Mouse (Mus musculus) kidney, embryonic 14.5 days (tissue): ENCODE data around the gene Erp44. TPM values are rescaled to one million over a fixed set of nuclear protein-coding genes. Genes with fewer than 3 reads are reported as not detected.

ENCODE experiments used
- ATAC-seq: fragments of 200-750 bp; cut with Nextera tagmentation; 2 replicates; pipeline ENCODE4 v1.8.0; 2017; ENCODE audit warnings: moderate number of reproducible peaks, mild to moderate bottlenecking, moderate TSS enrichment, moderate library complexity; ENCODE audit not compliant: low FRiP score, low TSS enrichment
- H3K27ac ChIP-seq: fragments of 300-500 bp; sonication (generic); 2 replicates; pipeline ENCODE4 v1.5.1; 2014; ENCODE audit warnings: low read depth, mild to moderate bottlenecking, low read length, moderate library complexity, mixed read lengths
- H3K27me3 ChIP-seq: fragments of 300-500 bp; sonication (generic); 2 replicates; pipeline ENCODE4 v1.6.1; 2014; ENCODE audit warnings: mild to moderate bottlenecking, low read length; ENCODE audit not compliant: control insufficient read depth, insufficient read depth
- H3K36me3 ChIP-seq: fragments of 300-500 bp; sonication (generic); 2 replicates; pipeline ENCODE4 v1.6.1; 2014; ENCODE audit warnings: low read length, mixed read lengths; ENCODE audit not compliant: control insufficient read depth, insufficient read depth
- H3K4me1 ChIP-seq: fragments of 300-500 bp; sonication (generic); 2 replicates; pipeline ENCODE4 v1.6.1; 2014; ENCODE audit warnings: low read length, mixed read lengths; ENCODE audit not compliant: control insufficient read depth, insufficient read depth
- H3K4me2 ChIP-seq: fragments of 300-500 bp; sonication (generic); replicated peaks from 2 replicates; pipeline ENCODE4 v1.6.1; 2014; ENCODE audit warnings: low read depth, mild to moderate bottlenecking, low read length
- H3K4me3 ChIP-seq: fragments of 300-500 bp; sonication (generic); 2 replicates; pipeline ENCODE4 v1.5.1; 2014; ENCODE audit warnings: mild to moderate bottlenecking, low read length
- H3K9ac ChIP-seq: fragments of 300-500 bp; sonication (generic); 2 replicates; pipeline ENCODE4 v1.6.1; 2014; ENCODE audit warnings: low read depth, mild to moderate bottlenecking, low read length, moderate library complexity
- H3K9me3 ChIP-seq: fragments of 300-500 bp; sonication (generic); 2 replicates; pipeline ENCODE4 v1.6.1; 2016; ENCODE audit warnings: low read length; ENCODE audit not compliant: control insufficient read depth
- WGBS: fragments of 180-500 bp; shearing (Covaris S2); extraction: QIAGEN DNeasy Blood & Tissue Kit; methylation state at CpG from one replicate; pipeline ENCODE4 v1.1.7; 2014; 5-methylcytosine and 5-hydroxymethylcytosine counted together
- polyA plus RNA-seq: library from polyadenylated mRNA; unstranded; fragments of >200 nt; fragmentation: Nextera tagmentation; extraction: Ambion mirVana; gene quantifications from 2 replicates; pipeline ENCODE4 v1.2.1, GENCODE M21; 2014

Erp44 gene
- polyA plus RNA-seq, 1 experiment from 2014 or later = 79.4 TPM

- Histone ChIP-seq H3K4me3 (no peak overlapping the region), H3K9me3 (no peaks in the 10 kb centered on the region), H3K27ac (no peak overlapping the region), H3K9ac (no peak overlapping the region), H3K4me2 (no peak overlapping the region), H3K4me1 (no peaks in the 10 kb centered on the region), H3K27me3 (no peaks in the 10 kb centered on the region), H3K36me3 (peaks cover 19% of the 10 kb centered on the region)
- 93% methylated on average over 4 of the region's 4 CpGs for WGBS
- ATAC-seq = no peak
Observed at GRCm38 (mm10) chr4:48203564-48203963, 75.8 kb downstream of the Erp44 start.

- Histone ChIP-seq H3K4me1 (no peaks in the 10 kb centered on the region), H3K9me3 (no peaks in the 10 kb centered on the region), H3K27me3 (no peaks in the 10 kb centered on the region), H3K4me2 (no peak overlapping the region), H3K9ac (no peak overlapping the region), H3K4me3 (no peak overlapping the region), H3K27ac (no peak overlapping the region), H3K36me3 (peaks cover 14% of the 10 kb centered on the region; the same call in 1 of the 2 replicates)
- ATAC-seq = no peak
- 79% methylated on average over 8 of the region's 8 CpGs for WGBS
Observed at GRCm38 (mm10) chr4:48198447-48198846, 80.9 kb downstream of the Erp44 start.

- no peak for ATAC-seq
- H3K4me2 ChIP-seq = no peak overlapping the region
- no peak overlapping the region for H3K9ac ChIP-seq
- H3K4me1 ChIP-seq = no peaks in the 10 kb centered on the region
- no peaks in the 10 kb centered on the region for H3K9me3 ChIP-seq
- 90% methylated on average over 3 of the region's 3 CpGs for WGBS
- no peak overlapping the region for H3K27ac ChIP-seq
- no peaks in the 10 kb centered on the region for H3K27me3 ChIP-seq
- no peak overlapping the region for H3K4me3 ChIP-seq
- peaks cover 10% of the 10 kb centered on the region; the same call in 1 of the 2 replicates for H3K36me3 ChIP-seq
Observed at GRCm38 (mm10) chr4:48197925-48198324, 81.4 kb downstream of the Erp44 start.

DNA sequence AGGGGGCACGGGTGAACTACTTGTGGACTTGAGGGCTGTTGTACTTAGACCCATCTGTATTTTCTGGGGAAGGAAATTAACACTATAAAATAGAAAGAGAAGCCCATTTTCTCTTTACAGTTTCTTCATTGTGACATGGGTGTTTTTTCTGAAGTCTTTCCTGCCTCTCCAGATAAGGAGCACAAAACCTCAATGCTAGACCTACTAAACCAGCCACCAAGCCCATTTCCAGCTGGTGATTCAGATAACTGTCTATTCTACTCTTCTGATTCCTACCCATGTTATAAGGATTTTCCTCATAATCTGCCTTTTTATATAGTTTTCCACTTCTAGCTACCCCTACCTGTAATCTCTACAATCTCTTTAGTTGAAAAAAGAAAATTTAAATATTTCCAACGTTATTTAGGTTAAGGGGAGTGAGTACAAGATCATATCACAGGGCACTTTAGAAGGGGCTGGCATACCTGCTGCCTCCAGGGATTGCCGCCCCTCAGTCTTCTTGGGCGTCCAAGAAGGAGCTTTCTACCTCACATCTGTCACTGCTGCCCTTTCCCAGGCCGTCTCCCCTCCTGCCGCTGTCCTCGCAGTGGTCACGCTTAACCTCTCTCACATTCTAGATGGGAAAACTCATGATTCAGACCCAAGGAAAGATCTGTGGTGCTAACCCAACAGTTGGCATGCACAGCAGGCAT is 97.1 kb downstream of the Erp44 start:
- Histone ChIP-seq H3K4me1 (no peaks in the 10 kb centered on the region), H3K27ac (no peak overlapping the region), H3K9ac (no peak overlapping the region), H3K27me3 (no peaks in the 10 kb centered on the region), H3K9me3 (no peaks in the 10 kb centered on the region), H3K4me3 (no peak overlapping the region), H3K36me3 (peaks cover 8% of the 10 kb centered on the region; the same call in 1 of the 2 replicates), H3K4me2 (no peak overlapping the region)
- ATAC-seq = no peak
- WGBS = 88% methylated on average over 8 of the region's 8 CpGs

DNA sequence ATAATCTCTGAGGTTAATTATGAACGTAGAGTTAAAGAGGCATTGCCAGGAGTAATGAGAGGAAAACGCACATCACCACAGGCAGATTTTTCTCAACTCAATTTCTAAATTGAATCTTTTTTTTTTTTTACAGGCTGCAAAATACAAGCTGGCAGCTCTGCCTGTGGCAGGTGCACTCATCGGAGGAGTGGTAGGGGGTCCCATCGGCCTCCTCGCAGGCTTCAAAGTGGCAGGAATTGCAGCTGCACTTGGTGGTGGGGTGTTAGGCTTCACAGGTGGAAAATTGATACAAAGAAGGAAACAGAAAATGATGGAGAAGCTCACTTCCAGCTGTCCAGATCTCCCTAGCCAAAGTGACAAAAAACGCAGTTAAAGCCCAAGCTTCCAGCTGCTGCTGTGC is 98.0 kb downstream of the Erp44 start:
- H3K27ac ChIP-seq = no peak overlapping the region

DNA sequence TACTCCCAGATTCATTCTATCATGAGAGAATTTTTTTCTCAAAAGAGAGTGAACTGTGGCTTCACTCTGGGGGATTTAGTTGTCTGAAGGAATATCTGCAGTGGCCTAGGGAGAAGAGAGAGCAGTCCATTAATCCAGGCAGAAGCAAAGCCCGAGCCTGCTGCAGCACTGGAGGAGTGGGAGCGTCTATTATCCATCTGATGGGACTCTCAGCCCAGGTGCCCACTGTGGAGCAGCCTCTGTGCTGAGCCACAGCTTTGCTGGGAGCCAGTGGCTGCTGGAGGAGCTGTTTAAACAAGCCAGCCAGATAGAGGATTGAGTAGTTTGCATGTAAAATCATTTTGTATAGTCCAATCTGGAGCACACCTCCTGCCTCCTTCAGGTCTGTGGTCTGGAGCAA is 98.4 kb downstream of the Erp44 start:
- WGBS = 36% methylated on average over 2 of the region's 2 CpGs
- no peak for ATAC-seq
- no peaks in the 10 kb centered on the region for H3K4me1 ChIP-seq
- H3K9ac ChIP-seq = no peak overlapping the region
- H3K4me2 ChIP-seq = no peak overlapping the region
- H3K36me3 ChIP-seq = peaks cover 8% of the 10 kb centered on the region; the same call in 1 of the 2 replicates
- H3K27me3 ChIP-seq = no peaks in the 10 kb centered on the region
- H3K4me3 ChIP-seq = no peak overlapping the region
- no peak overlapping the region for H3K27ac ChIP-seq
- H3K9me3 ChIP-seq = no peaks in the 10 kb centered on the region

More for the DNA sequence above, 98.0 kb downstream of the Erp44 start:
- H3K4me1 ChIP-seq = no peaks in the 10 kb centered on the region
- H3K4me3 ChIP-seq = no peak overlapping the region
- WGBS = 82% methylated on average over 6 of the region's 6 CpGs
- peaks cover 8% of the 10 kb centered on the region; the same call in 1 of the 2 replicates for H3K36me3 ChIP-seq
- no peak for ATAC-seq
- H3K9me3 ChIP-seq = no peaks in the 10 kb centered on the region
- H3K9ac ChIP-seq = no peak overlapping the region
- H3K4me2 ChIP-seq = no peak overlapping the region
- H3K27me3 ChIP-seq = no peaks in the 10 kb centered on the region

DNA sequence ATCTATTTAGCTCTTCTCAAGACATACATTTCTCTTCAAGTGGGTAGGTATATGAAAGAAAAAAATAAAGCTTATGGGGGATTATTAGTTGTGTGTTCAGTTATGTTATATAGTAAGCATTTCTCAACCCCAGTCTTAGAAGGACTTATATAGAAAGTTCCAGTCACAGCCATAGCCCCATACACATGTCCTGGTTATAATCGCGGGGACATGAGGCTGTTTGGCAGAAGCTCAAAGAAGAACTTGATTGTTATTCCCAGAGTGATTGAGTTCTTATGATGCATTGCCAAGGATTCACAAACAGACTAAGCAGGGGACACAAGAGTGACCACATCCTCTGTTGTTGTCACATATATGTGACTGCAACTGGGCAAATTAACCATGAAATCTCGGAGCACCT is 103.7 kb downstream of the Erp44 start:
- Histone ChIP-seq H3K9me3 (no peaks in the 10 kb centered on the region), H3K4me2 (no peak overlapping the region), H3K9ac (no peak overlapping the region), H3K36me3 (no peaks in the 10 kb centered on the region), H3K27me3 (no peaks in the 10 kb centered on the region), H3K4me3 (no peak overlapping the region), H3K27ac (no peak overlapping the region), H3K4me1 (no peaks in the 10 kb centered on the region)
- 94% methylated on average over 3 of the region's 3 CpGs for WGBS
- no peak for ATAC-seq

DNA sequence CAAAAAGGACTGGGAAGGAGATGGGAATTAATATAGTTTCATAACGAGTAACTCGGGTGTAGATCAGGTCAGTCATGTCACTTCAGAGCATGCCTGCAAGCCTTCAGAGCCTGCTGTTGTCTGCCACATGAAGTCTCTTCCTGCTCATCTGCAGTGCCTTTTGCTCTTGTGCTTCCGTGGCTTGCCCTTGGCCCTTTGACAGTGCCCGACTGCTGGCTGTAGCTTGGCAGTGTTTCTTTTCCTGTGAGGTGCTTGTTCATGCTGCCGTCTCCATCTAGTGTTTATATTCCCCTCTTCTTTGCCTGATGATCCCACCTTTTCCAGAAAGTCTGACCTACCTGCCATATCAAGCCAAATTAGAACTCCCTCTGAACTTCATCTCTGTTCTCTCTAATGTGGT is 115.5 kb downstream of the Erp44 start:
- Histone ChIP-seq H3K27ac (no peak overlapping the region), H3K27me3 (no peaks in the 10 kb centered on the region), H3K9me3 (no peaks in the 10 kb centered on the region), H3K4me2 (no peak overlapping the region), H3K9ac (no peak overlapping the region), H3K4me3 (no peak overlapping the region), H3K4me1 (no peaks in the 10 kb centered on the region), H3K36me3 (peaks cover 5% of the 10 kb centered on the region; the same call in 1 of the 2 replicates)
- WGBS = 84% methylated on average over 5 of the region's 5 CpGs
- ATAC-seq = no peak

GRCm38 (mm10) chr4:48160386-48160785 is 119.0 kb downstream of the Erp44 start:
- Histone ChIP-seq H3K9me3 (no peaks in the 10 kb centered on the region), H3K4me3 (no peak overlapping the region), H3K4me1 (no peaks in the 10 kb centered on the region), H3K27ac (no peak overlapping the region), H3K4me2 (no peak overlapping the region), H3K9ac (no peak overlapping the region), H3K27me3 (no peaks in the 10 kb centered on the region), H3K36me3 (no peaks in the 10 kb centered on the region)
- 90% methylated on average over 4 of the region's 4 CpGs for WGBS
- ATAC-seq = no peak
